Mouse (Mus musculus) gastrocnemius, adult 2 months (tissue): ENCODE measurements around the gene Rere. TPM values are rescaled to one million over a fixed set of nuclear protein-coding genes. Genes with fewer than 3 reads are reported as not detected.
A peak's percentile ranks its signal among the peaks of the same experiment; 100 is the strongest.

Source experiments
- DNase-seq: peaks from one replicate; pipeline ENCODE4 v3.0.0; 2022
- H3K27ac ChIP-seq: fragments of 200-600 bp; 2 replicates; pipeline ENCODE4 v1.8.1; 2022; ENCODE audit warnings: mild to moderate bottlenecking
- H3K4me3 ChIP-seq: fragments of 200-600 bp; 2 replicates; pipeline ENCODE4 v1.8.1; 2022; ENCODE audit warnings: mild to moderate bottlenecking, moderate library complexity
- CTCF ChIP-seq: fragments of 200-600 bp; IDR thresholded peaks from 2 replicates; pipeline ENCODE4 v1.8.1; 2022; ENCODE audit warnings: antibody characterized with exemption, mild to moderate bottlenecking, moderate library complexity
- intact Hi-C: fragments of 180-260 bp; cut with DNase I; formaldehyde crosslinking; loops from one replicate; pipeline ENCODE4 v1.15.1; 2025
- total RNA-seq, 2 experiments: library from RNA; stranded (reverse); gene quantifications; 2 replicates each; pipeline ENCODE4 v1.2.3; 2021

Rere gene
- total RNA-seq, 2 experiments from 2014 or later, result 71.3 to 95.7 TPM

GRCm38 (mm10) chr4:150578021-150578420, 296.6 kb downstream of the Rere start:
- H3K4me3 ChIP-seq, result no peak overlapping the region
- DNase-seq, result no peak
- intact Hi-C loops, result no loop called here
- peak overlapping the region; percentile 79 for H3K27ac ChIP-seq
- no peak for TF ChIP-seq CTCF

- Histone ChIP-seq H3K4me3 (no peak overlapping the region), H3K27ac (peak overlapping the region; percentile 97)
- intact Hi-C loops, result no loop called here
- DNase-seq, result no peak
- TF ChIP-seq CTCF, result no peak
These were observed 300.7 kb downstream of the Rere start for GRCm38 (mm10) chr4:150581931-150582723.

DNA sequence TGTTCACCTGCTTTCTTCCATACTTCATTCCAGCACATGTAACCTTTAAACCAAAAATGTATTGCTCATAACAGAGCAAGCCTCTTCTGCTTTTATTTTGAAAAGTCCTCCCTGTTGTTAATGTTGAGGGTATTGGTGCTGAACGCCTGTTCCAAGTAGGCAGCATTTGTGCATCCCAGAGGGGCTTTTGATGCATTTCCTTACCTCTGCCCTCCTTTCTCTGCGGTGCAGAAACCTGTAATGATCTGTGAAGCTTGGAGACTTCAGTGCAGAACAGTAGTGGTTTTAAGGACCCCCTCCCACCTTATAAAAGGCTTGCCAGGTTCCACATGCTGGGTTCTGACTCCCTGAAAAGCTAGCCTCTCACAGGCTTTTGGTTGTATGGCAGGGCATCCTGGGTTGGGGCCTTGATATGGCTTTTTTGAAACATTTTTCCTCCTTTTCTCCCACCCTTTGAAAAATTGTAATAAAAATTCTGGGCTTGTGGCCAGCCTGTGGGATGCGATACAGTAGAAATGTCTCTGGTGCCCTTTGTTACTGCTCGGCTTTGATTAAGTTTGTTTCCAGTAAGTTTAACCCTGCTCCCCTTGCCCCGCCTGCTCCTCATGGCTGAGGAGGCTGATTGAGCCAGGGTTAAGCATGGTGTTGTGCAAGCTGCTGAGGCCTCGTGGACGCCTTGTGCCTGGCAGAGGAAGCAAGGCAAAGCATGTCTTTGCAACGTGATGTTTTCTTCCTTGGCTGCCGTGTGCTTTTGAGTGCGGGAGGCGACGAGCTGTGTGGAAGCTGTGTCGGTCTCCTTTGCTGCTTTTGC, 301.7 kb downstream of the Rere start:
- intact Hi-C loops, result no loop called here
- peak; percentile 91 for DNase-seq
- TF ChIP-seq CTCF, result no peak
- H3K27ac ChIP-seq, result peak overlapping the region; percentile 97
- H3K4me3 ChIP-seq, result peak overlapping the region; percentile 44

DNA sequence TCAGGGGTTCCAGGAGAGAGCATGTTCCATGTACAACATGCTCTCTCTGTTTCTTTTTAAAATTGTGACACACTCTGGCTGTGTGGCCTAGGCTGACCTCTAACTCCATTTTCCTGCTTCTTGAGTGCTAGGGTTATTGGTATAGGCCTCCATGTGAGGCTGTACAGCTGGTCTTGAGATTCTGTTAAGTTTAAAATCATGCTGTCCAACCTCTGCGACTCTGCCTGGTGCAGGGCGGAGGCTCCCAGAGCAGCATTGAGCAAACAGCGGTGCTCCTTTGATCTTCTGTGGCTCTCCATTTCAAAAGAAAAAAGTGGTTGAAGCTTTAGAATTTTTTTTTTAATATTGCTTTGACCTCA, 302.3 kb downstream of the Rere start:
- Histone ChIP-seq H3K4me3 (peak overlapping the region; percentile 44), H3K27ac (peak overlapping the region; percentile 97)
- intact Hi-C loops, result no loop called here
- TF ChIP-seq CTCF, result no peak
- no peak for DNase-seq

- no peak overlapping the region for H3K4me3 ChIP-seq
- intact Hi-C loops, result no loop called here
- TF ChIP-seq CTCF, result no peak
These were observed 304.4 kb downstream of the Rere start for GRCm38 (mm10) chr4:150585800-150586199.

GRCm38 (mm10) chr4:150586275-150586674, 304.8 kb downstream of the Rere start:
- Histone ChIP-seq H3K27ac (peak overlapping the region; percentile 97), H3K4me3 (no peak overlapping the region)
- intact Hi-C loops, result no loop called here
- DNase-seq, result no peak
- TF ChIP-seq CTCF, result no peak

More at GRCm38 (mm10) chr4:150585800-150586199, 304.4 kb downstream of the Rere start:
- no peak for DNase-seq
- H3K27ac ChIP-seq, result peak overlapping the region; percentile 97

GRCm38 (mm10) chr4:150587597-150588299, 306.3 kb downstream of the Rere start:
- peak overlapping the region; percentile 13; the same call in 1 of the 2 replicates for H3K4me3 ChIP-seq
- intact Hi-C loops, result no loop called here
- TF ChIP-seq CTCF, result no peak
- H3K27ac ChIP-seq, result peak overlapping the region; percentile 46
- DNase-seq, result no peak

GRCm38 (mm10) chr4:150588300-150588621, 306.8 kb downstream of the Rere start:
- intact Hi-C loops, result no loop called here
- TF ChIP-seq CTCF, result no peak
- peak overlapping the region; percentile 13; the same call in 1 of the 2 replicates for H3K4me3 ChIP-seq
- no peak for DNase-seq
- H3K27ac ChIP-seq, result peak overlapping the region; percentile 46

DNA sequence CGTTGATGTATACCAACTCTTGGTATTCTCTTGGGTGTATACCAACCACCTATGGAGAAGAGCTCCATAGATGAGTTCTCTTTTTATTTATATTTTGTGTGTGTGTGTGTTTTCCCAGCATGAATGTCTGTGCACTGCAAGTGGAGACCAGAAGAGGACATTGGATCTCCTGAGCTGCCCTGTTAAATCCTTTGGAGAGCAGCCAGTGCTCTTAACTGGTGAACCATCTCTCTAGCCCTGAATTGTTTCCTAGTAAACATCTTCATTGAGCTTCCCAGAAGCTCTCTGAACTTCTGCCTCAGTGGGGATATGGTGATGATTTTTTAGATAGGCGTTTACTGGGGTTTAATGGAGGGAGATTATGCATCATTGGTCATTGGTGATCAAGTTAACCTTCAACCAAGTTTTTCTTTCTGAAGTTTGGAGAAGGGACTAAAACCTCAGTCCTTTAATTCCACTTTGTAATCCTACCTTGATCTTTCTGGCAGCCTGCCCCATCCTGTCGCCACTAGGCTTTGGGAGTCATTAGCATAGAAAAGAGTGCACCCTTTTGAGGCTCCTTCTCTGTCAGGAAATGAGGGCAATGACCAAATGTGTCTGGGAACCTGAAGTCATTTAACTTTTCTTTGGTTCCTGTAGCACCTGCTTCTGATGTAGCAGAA, 309.3 kb downstream of the Rere start:
- intact Hi-C loops, result no loop called here
- H3K4me3 ChIP-seq, result no peak overlapping the region
- no peak for TF ChIP-seq CTCF

GRCm38 (mm10) chr4:150591602-150592001, 310.2 kb downstream of the Rere start:
- no peak for DNase-seq
- no peak for TF ChIP-seq CTCF
- intact Hi-C loops, result no loop called here
- Histone ChIP-seq H3K27ac (peak overlapping the region; percentile 60; the same call in 1 of the 2 replicates), H3K4me3 (no peak overlapping the region)

More for the DNA sequence above, 309.3 kb downstream of the Rere start:
- no peak for DNase-seq
- peak overlapping the region; percentile 60 for H3K27ac ChIP-seq

GRCm38 (mm10) chr4:150592087-150592486, 310.6 kb downstream of the Rere start:
- Histone ChIP-seq H3K27ac (peak overlapping the region; percentile 60; the same call in 1 of the 2 replicates), H3K4me3 (no peak overlapping the region)
- TF ChIP-seq CTCF, result no peak
- no peak for DNase-seq
- intact Hi-C loops, result no loop called here
